Mouse (Mus musculus): ENCODE measurements around the gene Hjurp. TPM values are rescaled to one million over a fixed set of nuclear protein-coding genes. Genes with fewer than 3 reads are reported as not detected.

The Hjurp gene
- total and polyA plus RNA-seq, 3 experiments, result 67.6 to 80.8 (median 69.8) TPM

- H3K4me1 ChIP-seq (ENCODE audit: control insufficient read depth in 1 of 2, insufficient read depth in 2 of 2), result no peaks in the 10 kb centered on the region
- no peak overlapping the region for H3K9ac ChIP-seq (ENCODE audit: insufficient read depth, low read depth)
- in situ Hi-C loops (cut with MboI; ENCODE audit: low pct_ligation_motif_present, low pct_unique_long_range_greater_than_20kb, low sequenced_read_pairs), result no loop called here
- 0 out of 2 replicates have a peak, but pooled peaks have one; percentile 34 for TF ChIP-seq MAX (IDR thresholded peaks at IDR 0.05; ENCODE audit: low read length)
- no peak for TF ChIP-seq ETS1 (conservative IDR thresholded peaks at IDR 0.05; ENCODE audit: low read depth, low read length)
- TF ChIP-seq CHD1 (IDR thresholded peaks at IDR 0.05; ENCODE audit: low read depth, low read length), result no peak
- no peak for TF ChIP-seq GABPA (IDR thresholded peaks at IDR 0.05; ENCODE audit: insufficient replicate concordance, low read depth, low read length)
- no peak for TF ChIP-seq ZC3H11A (IDR thresholded peaks at IDR 0.05; ENCODE audit: low read depth, low read length)
- peak; percentile 21; the same call in 1 of the 2 replicates for TF ChIP-seq CHD2 (IDR thresholded peaks at IDR 0.05; ENCODE audit: low read length)
- no peaks in the 10 kb centered on the region for H3K79me2 ChIP-seq (replicated peaks; ENCODE audit: control insufficient read depth, extremely low read depth, insufficient read depth, poor library complexity, severe bottlenecking)
- no peaks in the 10 kb centered on the region for H3K36me3 ChIP-seq (replicated peaks in 1 of 2; ENCODE audit: control insufficient read depth in 1 of 2, insufficient read depth in 1 of 2, low read length in 1 of 2)
- H3K27ac ChIP-seq (ENCODE audit: insufficient read depth, low read depth), result no peak overlapping the region
- H3K4me3 ChIP-seq (replicated peaks in 1 of 3; ENCODE audit: low read depth in 2 of 3, low read length in 2 of 3, poor library complexity in 1 of 3), result no peak overlapping the region
- peaks cover 73% of the 10 kb centered on the region for H3K9me3 ChIP-seq (replicated peaks; ENCODE audit: low read length)
- dilution Hi-C loops (cut with MboI; ENCODE audit: extremely low pct_ligation_motif_present, extremely low pct_unique_long_range_greater_than_20kb, low sequenced_read_pairs), result no loop called here
- peak; percentile 2 for DNase-seq (ENCODE audit: extremely low read depth)
- no peak overlapping the region for H3K4me2 ChIP-seq (ENCODE audit: insufficient read depth, low read depth, poor library complexity, severe bottlenecking)
- no peaks in the 10 kb centered on the region for H3K27me3 ChIP-seq (replicated peaks)
Measured at GRCm38 (mm10) chr1:88214462-88214952, 62.9 kb downstream of the Hjurp start.

- H3K4me2 ChIP-seq (ENCODE audit: insufficient read depth, low read depth, poor library complexity, severe bottlenecking), result no peak overlapping the region
- in situ Hi-C loops (cut with MboI; ENCODE audit: low pct_ligation_motif_present, low pct_unique_long_range_greater_than_20kb, low sequenced_read_pairs), result no loop called here
- H3K9ac ChIP-seq (ENCODE audit: insufficient read depth, low read depth), result no peak overlapping the region
- DNase-seq (ENCODE audit: extremely low read depth), result no peak
- no peaks in the 10 kb centered on the region for H3K79me2 ChIP-seq (replicated peaks; ENCODE audit: control insufficient read depth, extremely low read depth, insufficient read depth, poor library complexity, severe bottlenecking)
- dilution Hi-C loops (cut with MboI; ENCODE audit: extremely low pct_ligation_motif_present, extremely low pct_unique_long_range_greater_than_20kb, low sequenced_read_pairs), result no loop called here
- no peaks in the 10 kb centered on the region for H3K4me1 ChIP-seq (ENCODE audit: control insufficient read depth in 1 of 2, insufficient read depth in 2 of 2)
- no peaks in the 10 kb centered on the region for H3K27me3 ChIP-seq (replicated peaks)
- no peak overlapping the region for H3K4me3 ChIP-seq (replicated peaks in 1 of 3; ENCODE audit: low read depth in 2 of 3, low read length in 2 of 3, poor library complexity in 1 of 3)
- no peak overlapping the region for H3K27ac ChIP-seq (ENCODE audit: insufficient read depth, low read depth)
- H3K9me3 ChIP-seq (replicated peaks; ENCODE audit: low read length), result peaks cover 67% of the 10 kb centered on the region
- TF ChIP-seq ZMIZ1 (IDR thresholded peaks at IDR 0.05; ENCODE audit: low read depth, low read length) (no peak), TCF12 (IDR thresholded peaks at IDR 0.05; ENCODE audit: low read depth, low read length) (no peak), KAT2A (IDR thresholded peaks at IDR 0.05; ENCODE audit: insufficient replicate concordance, low read length) (0 out of 2 replicates have a peak, but pooled peaks have one; percentile 6), ETS1 (conservative IDR thresholded peaks at IDR 0.05; ENCODE audit: low read depth, low read length) (no peak), TBP (conservative IDR thresholded peaks at IDR 0.05; ENCODE audit: low read depth, low read length) (no peak), JUND (conservative IDR thresholded peaks at IDR 0.05; ENCODE audit: low read depth, low read length) (no peak), GABPA (IDR thresholded peaks at IDR 0.05; ENCODE audit: insufficient replicate concordance, low read depth, low read length) (no peak), NRF1 (IDR thresholded peaks at IDR 0.05; ENCODE audit: low read depth, low read length) (0 out of 2 replicates have a peak, but pooled peaks have one; percentile 6)
- H3K36me3 ChIP-seq (replicated peaks in 1 of 2; ENCODE audit: control insufficient read depth in 1 of 2, insufficient read depth in 1 of 2, low read length in 1 of 2), result no peaks in the 10 kb centered on the region
Measured at GRCm38 (mm10) chr1:88213766-88214461, 63.5 kb downstream of the Hjurp start.
